Comparison of ENCODE assay signal across 17 mouse cellular contexts in genomic region chr4:122956301-122956700, GRCm38 (mm10). TPM values are rescaled to one million over a fixed set of nuclear protein-coding genes. Genes with fewer than 3 reads are reported as not detected.
DNase-seq lines count a peak whose midpoint lies in the region; ATAC-seq and TF ChIP-seq lines count a peak whose summit lies in the region.
"Had no signal": no experiment of that assay in that cellular context is flagged by ENCODE, and none has a peak within 500 bp of the region (broad histone marks: within the 10 kb centered on the region; RNA-seq: fewer than 3 reads in every experiment).

No protein-coding gene starts in this region.

- peaks cover 41% of the 10 kb centered on the region for H3K4me1 ChIP-seq in forebrain, embryonic 12.5 days
- peaks cover 36% of the 10 kb centered on the region for H3K4me1 ChIP-seq in forebrain, embryonic 16.5 days (replicated peaks; ENCODE audit: control insufficient read depth, insufficient read depth, low read length)
- peaks cover 17% of the 10 kb centered on the region; the same call in 1 of the 2 replicates for H3K4me1 ChIP-seq in neural tube, embryonic 14.5 days (ENCODE audit: control insufficient read depth, insufficient read depth, low read length)
- peaks cover 61% of the 10 kb centered on the region for H3K4me1 ChIP-seq in megakaryocyte, embryonic 14.5 days

- no peak overlapping the region for H3K9ac ChIP-seq in forebrain, embryonic 12.5 days
- H3K9ac ChIP-seq in forebrain, embryonic 16.5 days (replicated peaks; ENCODE audit: low read depth, low read length) = no peak overlapping the region
- no peak overlapping the region for H3K9ac ChIP-seq in neural tube, embryonic 14.5 days (replicated peaks; ENCODE audit: low read depth, low read length)
- H3K9ac ChIP-seq: limb, embryonic 13.5 days; lung, embryonic 14.5 days had no signal

- H3K27me3 ChIP-seq in forebrain, embryonic 12.5 days = no peaks in the 10 kb centered on the region
- H3K27me3 ChIP-seq in forebrain, embryonic 16.5 days (replicated peaks; ENCODE audit: control insufficient read depth, insufficient read depth, low read length) = no peaks in the 10 kb centered on the region
- no peaks in the 10 kb centered on the region for H3K27me3 ChIP-seq in neural tube, embryonic 14.5 days (ENCODE audit: control insufficient read depth, insufficient read depth, low read length)
- peaks cover 26% of the 10 kb centered on the region for H3K27me3 ChIP-seq in megakaryocyte, embryonic 14.5 days (replicated peaks)

- intact Hi-C loops in left cerebral cortex, adult 2 months (cut with DNase I) = no loop called here
- intact Hi-C loops in left cerebral cortex, postnatal 25 days (cut with DNase I) = no loop called here
- intact Hi-C loops in heart, postnatal 25 days (cut with DNase I) = no loop called here

- no peak overlapping the region for H3K4me3 ChIP-seq in forebrain, embryonic 12.5 days (replicated peaks)
- H3K4me3 ChIP-seq in forebrain, embryonic 16.5 days (replicated peaks; ENCODE audit: low read length) = no peak overlapping the region
- H3K4me3 ChIP-seq in left cerebral cortex, adult 2 months = no peak overlapping the region
- no peak overlapping the region for H3K4me3 ChIP-seq in neural tube, embryonic 14.5 days (ENCODE audit: low read depth, low read length)
- peak overlapping the region; percentile 14 for H3K4me3 ChIP-seq in megakaryocyte, embryonic 14.5 days (replicated peaks)

- no peak for ATAC-seq in forebrain, embryonic 12.5 days (ENCODE audit: low FRiP score)
- ATAC-seq in forebrain, embryonic 16.5 days = no peak
- ATAC-seq in neural tube, embryonic 14.5 days (ENCODE audit: low read depth) = no peak

- 88% methylated on average over 4 of the region's 6 CpGs for WGBS in forebrain, embryonic 12.5 days
- 81% methylated on average over 4 of the region's 6 CpGs for WGBS in forebrain, embryonic 16.5 days
- 80% methylated on average over 5 of the region's 6 CpGs for WGBS in neural tube, embryonic 14.5 days

- no peak overlapping the region for H3K4me2 ChIP-seq in forebrain, embryonic 12.5 days
- no peak overlapping the region for H3K4me2 ChIP-seq in forebrain, embryonic 16.5 days (ENCODE audit: low read length)
- H3K4me2 ChIP-seq in neural tube, embryonic 14.5 days (ENCODE audit: low read depth, low read length) = peak overlapping the region; percentile 48; the same call in 1 of the 2 replicates

- peaks cover 34% of the 10 kb centered on the region for H3K36me3 ChIP-seq in forebrain, embryonic 12.5 days (replicated peaks)
- no peaks in the 10 kb centered on the region for H3K36me3 ChIP-seq in forebrain, embryonic 16.5 days (ENCODE audit: control insufficient read depth, insufficient read depth)
- H3K36me3 ChIP-seq in neural tube, embryonic 14.5 days (ENCODE audit: control insufficient read depth, insufficient read depth, low read length) = no peaks in the 10 kb centered on the region
- peaks cover 19% of the 10 kb centered on the region for H3K36me3 ChIP-seq in megakaryocyte, embryonic 14.5 days (replicated peaks; ENCODE audit: low read length)
- H3K36me3 ChIP-seq: heart, embryonic 13.5 days had no signal

- no peak for TF ChIP-seq CTCF in left cerebral cortex, adult 2 months (IDR thresholded peaks at IDR 0.05)

- H3K9me3 ChIP-seq in forebrain, embryonic 12.5 days = no peaks in the 10 kb centered on the region
- H3K9me3 ChIP-seq in forebrain, embryonic 16.5 days (ENCODE audit: control insufficient read depth, low read length) = no peaks in the 10 kb centered on the region
- no peaks in the 10 kb centered on the region for H3K9me3 ChIP-seq in neural tube, embryonic 14.5 days (ENCODE audit: control insufficient read depth, low read length)
- H3K9me3 ChIP-seq in megakaryocyte, embryonic 14.5 days = no peaks in the 10 kb centered on the region
- H3K9me3 ChIP-seq: heart, embryonic 13.5 days; limb, embryonic 13.5 days had no signal

- H3K27ac ChIP-seq in forebrain, embryonic 12.5 days = 0 out of 2 replicates have a peak overlapping the region, but pooled peaks have one; percentile 36
- H3K27ac ChIP-seq in forebrain, embryonic 16.5 days (ENCODE audit: low read length) = no peak overlapping the region; the same call in 1 of the 2 replicates
- H3K27ac ChIP-seq in left cerebral cortex, adult 2 months = peak overlapping the region; percentile 34; the same call in 1 of the 2 replicates
- no peak overlapping the region for H3K27ac ChIP-seq in neural tube, embryonic 14.5 days (ENCODE audit: low read depth, low read length)
- H3K27ac ChIP-seq: heart, embryonic 13.5 days had no signal

- DNase-seq in left cerebral cortex, adult 2 months (ENCODE audit: extremely low spot score in 1 of 2, low spot score in 2 of 2) = no peak
- DNase-seq in left cerebral cortex, postnatal 25 days (ENCODE audit: low spot score in 2 of 2) = no peak
- DNase-seq in neural tube, embryonic 10.5 days (ENCODE audit: extremely low spot score, low spot score) = no peak
- no peak for DNase-seq in heart, postnatal 25 days (ENCODE audit: low spot score)
- DNase-seq: adrenal gland, adult 2 months; cerebellum, adult 9-11 months; kidney, adult 11 months; kidney, postnatal 10 days; lung, embryonic 14.5 days had no signal

RNA-seq across cellular contexts. Expression of gene Mfsd2a, which starts 4.7 kb away (rescaled TPM):
- 21.7 TPM in 2 replicates for polyA plus RNA-seq in forebrain, embryonic 12.5 days (2016; fragmentation: Nextera tagmentation; extraction: Ambion mirVana)
- 34.3 and 37.2 TPM in 2 replicates for polyA plus RNA-seq in forebrain, embryonic 16.5 days (2015; fragmentation: Nextera tagmentation; extraction: Ambion mirVana)
- 10 to 100 TPM; 35.0 to 39.8 TPM for total RNA-seq in left cerebral cortex, adult 2 months (2021)
- 10 to 100 TPM; 37.4 to 43.5 TPM for total RNA-seq in left cerebral cortex, postnatal 25 days (2021)
- 25.5 and 27.8 TPM in 2 replicates for polyA plus RNA-seq in neural tube, embryonic 14.5 days (2014; fragmentation: Nextera tagmentation; extraction: Ambion mirVana)
- 0.12 and 14.4 TPM in 2 replicates for polyA plus RNA-seq in megakaryocyte, embryonic 14.5 days (2012; ENCODE audit: insufficient read depth, low replicate concordance)
- not detected for total RNA-seq in heart, postnatal 25 days (2021)
- total RNA-seq: hematopoietic stem cell, adult 5-6 weeks; megakaryocyte-erythroid progenitor cell, adult 5-6 weeks had no signal

RNA-seq across cellular contexts. Expression of gene Mycl, which starts 39.2 kb away (rescaled TPM):
- polyA plus RNA-seq in forebrain, embryonic 12.5 days (2016; fragmentation: Nextera tagmentation; extraction: Ambion mirVana) = 84.0 and 84.3 TPM in 2 replicates
- polyA plus RNA-seq in forebrain, embryonic 16.5 days (2015; fragmentation: Nextera tagmentation; extraction: Ambion mirVana) = 71.6 and 85.9 TPM in 2 replicates
- total RNA-seq in left cerebral cortex, adult 2 months (2021) = 10 to 100 TPM; 11.3 to 12.0 TPM
- 10 to 100 TPM; 11.0 to 14.2 TPM for total RNA-seq in left cerebral cortex, postnatal 25 days (2021)
- polyA plus RNA-seq in neural tube, embryonic 14.5 days (2014; fragmentation: Nextera tagmentation; extraction: Ambion mirVana) = 60.9 and 70.8 TPM in 2 replicates
- polyA plus RNA-seq in megakaryocyte, embryonic 14.5 days (2012; ENCODE audit: insufficient read depth, low replicate concordance) = not detected in 2 replicates
- total RNA-seq in heart, postnatal 25 days (2021) = under 1 TPM; 0.08 to 0.53 TPM
- total RNA-seq: hematopoietic stem cell, adult 5-6 weeks had no signal

Comparison
In these comparisons a context has a peak if more than half of its experiments do, and no peak if none do; other contexts are left out.
1. H3K27ac ChIP-seq: peak in forebrain, embryonic 12.5 days (single experiment) and left cerebral cortex, adult 2 months (single experiment); none in forebrain, embryonic 16.5 days (single experiment) and neural tube, embryonic 14.5 days (single experiment).
2. RNA of gene Mycl, which starts 39.2 kb away (polyA plus RNA-seq): 84.0 to 84.3 TPM in forebrain, embryonic 12.5 days, 71.6 to 85.9 TPM in forebrain, embryonic 16.5 days and 60.9 to 70.8 TPM in neural tube, embryonic 14.5 days; not detected in megakaryocyte, embryonic 14.5 days; every median in the first group is over 10 times any median in the second.